Mouse (Mus musculus): ENCODE measurements around the gene Lrrc4c. TPM values are rescaled to one million over a fixed set of nuclear protein-coding genes. Genes with fewer than 3 reads are reported as not detected.
A peak's percentile ranks its signal among the peaks of the same experiment; 100 is the strongest.

Lrrc4c gene
- polyA plus RNA-seq, 1 experiment = not detected

GRCm38 (mm10) chr2:96573755-96574154 lies 255.8 kb downstream of the Lrrc4c start:
- Histone ChIP-seq H3K9me3 (replicated peaks; ENCODE audit: control insufficient read depth, insufficient read depth, low read length, poor library complexity, severe bottlenecking) (no peaks in the 10 kb centered on the region), H3K4me3 (ENCODE audit: low read depth, low read length) (no peak overlapping the region), H3K36me3 (ENCODE audit: control insufficient read depth, insufficient read depth, low read length, poor library complexity, severe bottlenecking) (no peaks in the 10 kb centered on the region), H3K4me1 (ENCODE audit: control insufficient read depth, insufficient read depth, low read length) (no peaks in the 10 kb centered on the region), H3K27ac (ENCODE audit: insufficient read depth, low read length) (no peak overlapping the region), H3K27me3 (ENCODE audit: control insufficient read depth, insufficient read depth, low read length, poor library complexity, severe bottlenecking) (no peaks in the 10 kb centered on the region), H3K9ac (ENCODE audit: low read depth, poor library complexity, severe bottlenecking) (no peak overlapping the region)
- no peak for TF ChIP-seq POLR2A (IDR thresholded peaks at IDR 0.05; ENCODE audit: insufficient read depth, low read length)
- TF ChIP-seq EP300 (IDR thresholded peaks at IDR 0.05; ENCODE audit: insufficient read depth, low read depth, low read length) = no peak
- TF ChIP-seq CTCF (IDR thresholded peaks at IDR 0.05; ENCODE audit: low read depth, low read length) = no peak

DNA sequence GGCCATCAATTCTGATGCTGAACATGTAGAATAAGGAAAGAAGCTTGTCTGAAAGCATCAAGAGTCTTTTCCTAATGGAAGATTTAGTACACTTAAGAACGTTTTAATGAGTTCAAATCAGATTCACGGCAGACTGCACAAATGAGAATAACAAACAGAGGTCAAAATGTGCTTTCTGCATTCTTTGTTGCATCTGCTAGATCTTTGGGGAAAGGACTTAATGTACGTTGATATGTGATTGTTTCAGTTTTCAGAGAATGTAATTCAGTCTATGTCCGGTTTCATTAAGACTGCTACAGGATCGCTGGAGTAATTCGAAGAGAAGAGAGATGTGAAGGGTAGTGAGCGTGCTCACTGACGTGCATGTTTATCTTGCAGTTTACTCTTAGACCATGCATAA lies 259.7 kb downstream of the Lrrc4c start:
- Histone ChIP-seq H3K27me3 (ENCODE audit: control insufficient read depth, insufficient read depth, low read length, poor library complexity, severe bottlenecking) (no peaks in the 10 kb centered on the region), H3K36me3 (ENCODE audit: control insufficient read depth, insufficient read depth, low read length, poor library complexity, severe bottlenecking) (no peaks in the 10 kb centered on the region), H3K27ac (ENCODE audit: insufficient read depth, low read length) (no peak overlapping the region), H3K4me3 (ENCODE audit: low read depth, low read length) (no peak overlapping the region), H3K9ac (ENCODE audit: low read depth, poor library complexity, severe bottlenecking) (no peak overlapping the region), H3K9me3 (replicated peaks; ENCODE audit: control insufficient read depth, insufficient read depth, low read length, poor library complexity, severe bottlenecking) (no peaks in the 10 kb centered on the region), H3K4me1 (ENCODE audit: control insufficient read depth, insufficient read depth, low read length) (no peaks in the 10 kb centered on the region)
- TF ChIP-seq CTCF (IDR thresholded peaks at IDR 0.05; ENCODE audit: low read depth, low read length) = no peak
- no peak for TF ChIP-seq POLR2A (IDR thresholded peaks at IDR 0.05; ENCODE audit: insufficient read depth, low read length)
- no peak for TF ChIP-seq EP300 (IDR thresholded peaks at IDR 0.05; ENCODE audit: insufficient read depth, low read depth, low read length)

DNA sequence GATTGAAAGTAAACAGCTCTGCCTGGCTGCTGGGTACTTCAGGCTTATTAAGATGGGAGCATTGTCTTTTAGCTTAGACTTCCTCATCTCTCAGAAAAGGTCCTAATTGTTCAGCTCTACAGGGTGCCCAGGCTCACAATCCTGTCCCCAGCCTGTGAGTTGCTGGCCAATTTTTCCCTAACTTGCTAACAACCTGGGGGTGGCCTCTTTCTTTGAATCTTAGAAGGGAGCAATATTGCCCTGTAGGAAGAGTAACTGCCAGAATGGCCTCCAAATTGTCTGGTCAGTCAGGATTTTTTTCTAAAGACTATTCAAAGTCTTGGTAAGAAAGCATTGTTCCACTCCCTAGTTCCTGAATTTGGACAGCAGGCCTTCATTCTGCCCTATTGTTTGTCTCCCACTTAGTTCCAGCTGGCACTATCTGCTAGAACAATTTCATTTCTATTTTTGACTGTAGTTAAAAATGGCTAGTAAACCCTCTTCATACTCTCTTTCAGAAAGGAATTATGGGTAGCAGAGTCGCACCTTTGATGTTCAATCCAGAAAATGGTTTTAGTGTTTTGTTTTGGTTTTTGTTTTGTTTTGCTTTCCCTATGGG lies 262.3 kb downstream of the Lrrc4c start:
- TF ChIP-seq EP300 (IDR thresholded peaks at IDR 0.05; ENCODE audit: insufficient read depth, low read depth, low read length) = no peak
- TF ChIP-seq CTCF (IDR thresholded peaks at IDR 0.05; ENCODE audit: low read depth, low read length) = no peak
- no peak for TF ChIP-seq POLR2A (IDR thresholded peaks at IDR 0.05; ENCODE audit: insufficient read depth, low read length)
- Histone ChIP-seq H3K4me1 (ENCODE audit: control insufficient read depth, insufficient read depth, low read length) (no peaks in the 10 kb centered on the region), H3K36me3 (ENCODE audit: control insufficient read depth, insufficient read depth, low read length, poor library complexity, severe bottlenecking) (no peaks in the 10 kb centered on the region), H3K4me3 (ENCODE audit: low read depth, low read length) (no peak overlapping the region), H3K27ac (ENCODE audit: insufficient read depth, low read length) (no peak overlapping the region), H3K9ac (ENCODE audit: low read depth, poor library complexity, severe bottlenecking) (no peak overlapping the region), H3K9me3 (replicated peaks; ENCODE audit: control insufficient read depth, insufficient read depth, low read length, poor library complexity, severe bottlenecking) (no peaks in the 10 kb centered on the region), H3K27me3 (ENCODE audit: control insufficient read depth, insufficient read depth, low read length, poor library complexity, severe bottlenecking) (no peaks in the 10 kb centered on the region)

DNA sequence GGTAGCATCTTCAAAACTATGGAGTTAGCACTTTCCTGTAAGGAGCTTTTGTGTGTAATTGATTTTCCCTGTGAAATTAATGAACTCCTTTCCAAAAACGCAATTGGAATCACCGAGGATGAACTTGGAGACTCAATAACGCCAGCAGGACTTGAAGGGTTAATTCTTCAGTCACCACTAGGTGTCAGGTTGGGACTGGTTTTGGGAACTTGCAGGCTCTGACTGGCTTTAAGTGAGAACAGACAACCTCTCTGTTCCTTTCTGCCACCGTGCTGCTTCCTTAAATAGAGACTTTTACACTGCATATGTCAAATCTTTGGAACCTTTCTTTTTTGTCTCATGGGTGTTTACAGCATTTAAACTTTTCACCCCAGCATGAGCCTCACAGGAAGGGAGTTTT lies 267.7 kb downstream of the Lrrc4c start:
- TF ChIP-seq POLR2A (IDR thresholded peaks at IDR 0.05; ENCODE audit: insufficient read depth, low read length) = no peak
- TF ChIP-seq CTCF (IDR thresholded peaks at IDR 0.05; ENCODE audit: low read depth, low read length) = peak; percentile 20
- H3K4me1 ChIP-seq (ENCODE audit: control insufficient read depth, insufficient read depth, low read length) = no peaks in the 10 kb centered on the region
- no peaks in the 10 kb centered on the region for H3K9me3 ChIP-seq (replicated peaks; ENCODE audit: control insufficient read depth, insufficient read depth, low read length, poor library complexity, severe bottlenecking)

GRCm38 (mm10) chr2:96604801-96605200 lies 286.8 kb downstream of the Lrrc4c start:
- no peaks in the 10 kb centered on the region for H3K27me3 ChIP-seq (ENCODE audit: control insufficient read depth, insufficient read depth, low read length, poor library complexity, severe bottlenecking)
- H3K4me3 ChIP-seq (ENCODE audit: low read depth, low read length) = no peak overlapping the region
- TF ChIP-seq EP300 (IDR thresholded peaks at IDR 0.05; ENCODE audit: insufficient read depth, low read depth, low read length) (no peak), POLR2A (IDR thresholded peaks at IDR 0.05; ENCODE audit: insufficient read depth, low read length) (no peak), CTCF (IDR thresholded peaks at IDR 0.05; ENCODE audit: low read depth, low read length) (no peak)
- H3K27ac ChIP-seq (ENCODE audit: insufficient read depth, low read length) = no peak overlapping the region
- H3K4me1 ChIP-seq (ENCODE audit: control insufficient read depth, insufficient read depth, low read length) = no peaks in the 10 kb centered on the region
- H3K36me3 ChIP-seq (ENCODE audit: control insufficient read depth, insufficient read depth, low read length, poor library complexity, severe bottlenecking) = no peaks in the 10 kb centered on the region
- H3K9me3 ChIP-seq (replicated peaks; ENCODE audit: control insufficient read depth, insufficient read depth, low read length, poor library complexity, severe bottlenecking) = no peaks in the 10 kb centered on the region
- H3K9ac ChIP-seq (ENCODE audit: low read depth, poor library complexity, severe bottlenecking) = no peak overlapping the region

More for the DNA sequence above, 267.7 kb downstream of the Lrrc4c start:
- no peak overlapping the region for H3K27ac ChIP-seq (ENCODE audit: insufficient read depth, low read length)
- H3K4me3 ChIP-seq (ENCODE audit: low read depth, low read length) = no peak overlapping the region
- no peaks in the 10 kb centered on the region for H3K27me3 ChIP-seq (ENCODE audit: control insufficient read depth, insufficient read depth, low read length, poor library complexity, severe bottlenecking)
- H3K9ac ChIP-seq (ENCODE audit: low read depth, poor library complexity, severe bottlenecking) = no peak overlapping the region
- no peaks in the 10 kb centered on the region for H3K36me3 ChIP-seq (ENCODE audit: control insufficient read depth, insufficient read depth, low read length, poor library complexity, severe bottlenecking)

- Histone ChIP-seq H3K27ac (ENCODE audit: insufficient read depth, low read length) (no peak overlapping the region), H3K4me1 (ENCODE audit: control insufficient read depth, insufficient read depth, low read length) (no peaks in the 10 kb centered on the region), H3K27me3 (ENCODE audit: control insufficient read depth, insufficient read depth, low read length, poor library complexity, severe bottlenecking) (no peaks in the 10 kb centered on the region), H3K36me3 (ENCODE audit: control insufficient read depth, insufficient read depth, low read length, poor library complexity, severe bottlenecking) (no peaks in the 10 kb centered on the region), H3K9ac (ENCODE audit: low read depth, poor library complexity, severe bottlenecking) (no peak overlapping the region), H3K4me3 (ENCODE audit: low read depth, low read length) (no peak overlapping the region), H3K9me3 (replicated peaks; ENCODE audit: control insufficient read depth, insufficient read depth, low read length, poor library complexity, severe bottlenecking) (no peaks in the 10 kb centered on the region)
- TF ChIP-seq EP300 (IDR thresholded peaks at IDR 0.05; ENCODE audit: insufficient read depth, low read depth, low read length) (no peak), POLR2A (IDR thresholded peaks at IDR 0.05; ENCODE audit: insufficient read depth, low read length) (no peak), CTCF (IDR thresholded peaks at IDR 0.05; ENCODE audit: low read depth, low read length) (no peak)
Observed at GRCm38 (mm10) chr2:96614121-96614520, 296.2 kb downstream of the Lrrc4c start.

All from ES-Bruce4 (cell line).